Mouse (Mus musculus): Measurements from ENCODE around the gene Ephb1. TPM values are rescaled to one million over a fixed set of nuclear protein-coding genes. Genes with fewer than 3 reads are reported as not detected.

Ephb1 gene
- polyA plus RNA-seq, 1 experiment from 2014 or later = 2.3 TPM

DNA sequence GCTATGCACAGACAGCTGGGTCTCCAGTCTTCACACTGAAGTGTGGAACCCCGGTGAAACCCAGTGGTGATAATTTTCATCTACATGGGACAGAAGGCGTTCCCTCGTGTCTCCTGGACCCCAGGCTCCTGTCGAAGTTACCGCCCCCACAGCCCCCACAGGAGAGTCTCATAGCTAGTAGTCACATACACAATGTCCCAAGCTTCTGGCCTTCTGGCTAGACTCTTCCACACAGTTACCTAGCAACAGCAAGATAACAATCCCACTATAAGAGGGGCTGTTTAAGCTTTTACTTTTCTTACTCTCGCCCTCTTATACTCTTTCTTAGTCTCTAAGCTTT lies 81.1 kb downstream of the Ephb1 start:
- H3K4me1 ChIP-seq (replicated peaks) = peaks cover 1% of the 10 kb centered on the region
- H3K36me3 ChIP-seq = no peaks in the 10 kb centered on the region
- WGBS = 66% methylated on average over 6 of the region's 6 CpGs
- no peak overlapping the region for H3K9ac ChIP-seq (replicated peaks)
- no peak overlapping the region for H3K4me3 ChIP-seq (replicated peaks)
- H3K4me2 ChIP-seq = no peak overlapping the region
- ATAC-seq (ENCODE audit: insufficient number of reproducible peaks, insufficient read depth, low FRiP score, low TSS enrichment, low read depth) = no peak
- H3K27ac ChIP-seq = no peak overlapping the region
- H3K9me3 ChIP-seq = no peaks in the 10 kb centered on the region
- peaks cover 16% of the 10 kb centered on the region for H3K27me3 ChIP-seq

DNA sequence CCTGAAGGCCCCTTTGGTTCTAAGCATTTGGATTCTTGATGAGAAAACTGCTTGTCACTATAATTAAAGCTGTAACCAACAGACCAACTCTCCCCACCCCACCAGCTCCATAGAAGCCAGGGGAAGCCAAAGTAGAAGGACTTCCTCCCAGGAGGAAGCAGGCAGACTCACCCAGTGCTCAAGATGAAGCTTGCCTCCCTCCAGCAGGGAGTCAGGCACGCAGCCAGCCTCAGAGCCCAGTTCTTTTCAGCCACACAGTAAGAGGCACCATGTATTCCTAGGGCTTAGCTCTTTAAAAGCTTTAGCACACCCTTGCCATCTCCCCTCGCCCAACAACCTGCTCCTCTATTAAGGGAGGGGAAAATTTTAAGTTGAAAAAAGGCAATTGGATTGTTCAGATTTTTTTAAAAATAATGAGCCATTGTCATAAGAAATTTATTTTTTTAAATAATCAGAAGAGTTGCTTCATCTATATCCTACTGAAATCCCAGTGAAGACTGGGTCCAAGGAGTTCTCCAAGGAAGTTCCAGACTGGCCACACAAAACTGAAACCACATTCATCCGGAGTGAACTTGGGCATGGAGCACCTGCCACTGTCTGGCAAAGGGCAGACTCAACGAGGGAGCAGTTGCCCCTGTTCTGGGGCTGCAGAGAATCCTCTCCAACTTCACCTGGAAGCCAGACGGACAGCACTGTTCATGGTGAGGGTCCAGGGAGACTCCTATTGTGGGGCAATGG lies 81.6 kb downstream of the Ephb1 start:
- H3K9me3 ChIP-seq = no peaks in the 10 kb centered on the region
- peaks cover 21% of the 10 kb centered on the region for H3K27me3 ChIP-seq
- WGBS = 72% methylated on average over 5 of the region's 5 CpGs
- H3K36me3 ChIP-seq = no peaks in the 10 kb centered on the region
- H3K4me3 ChIP-seq (replicated peaks) = no peak overlapping the region
- H3K9ac ChIP-seq (replicated peaks) = no peak overlapping the region
- ATAC-seq (ENCODE audit: insufficient number of reproducible peaks, insufficient read depth, low FRiP score, low TSS enrichment, low read depth) = no peak
- H3K27ac ChIP-seq = no peak overlapping the region
- no peak overlapping the region for H3K4me2 ChIP-seq
- H3K4me1 ChIP-seq (replicated peaks) = peaks cover 7% of the 10 kb centered on the region

GRCm38 (mm10) chr9:102270496-102270895 lies 84.0 kb downstream of the Ephb1 start:
- no peak overlapping the region for H3K27ac ChIP-seq
- H3K4me2 ChIP-seq = no peak overlapping the region
- H3K9me3 ChIP-seq = no peaks in the 10 kb centered on the region
- H3K27me3 ChIP-seq = peaks cover 33% of the 10 kb centered on the region
- H3K4me1 ChIP-seq (replicated peaks) = peaks cover 17% of the 10 kb centered on the region
- no peak overlapping the region for H3K4me3 ChIP-seq (replicated peaks)
- 90% methylated on average over 5 of the region's 5 CpGs for WGBS
- H3K9ac ChIP-seq (replicated peaks) = no peak overlapping the region
- no peak for ATAC-seq (ENCODE audit: insufficient number of reproducible peaks, insufficient read depth, low FRiP score, low TSS enrichment, low read depth)
- H3K36me3 ChIP-seq = no peaks in the 10 kb centered on the region

DNA sequence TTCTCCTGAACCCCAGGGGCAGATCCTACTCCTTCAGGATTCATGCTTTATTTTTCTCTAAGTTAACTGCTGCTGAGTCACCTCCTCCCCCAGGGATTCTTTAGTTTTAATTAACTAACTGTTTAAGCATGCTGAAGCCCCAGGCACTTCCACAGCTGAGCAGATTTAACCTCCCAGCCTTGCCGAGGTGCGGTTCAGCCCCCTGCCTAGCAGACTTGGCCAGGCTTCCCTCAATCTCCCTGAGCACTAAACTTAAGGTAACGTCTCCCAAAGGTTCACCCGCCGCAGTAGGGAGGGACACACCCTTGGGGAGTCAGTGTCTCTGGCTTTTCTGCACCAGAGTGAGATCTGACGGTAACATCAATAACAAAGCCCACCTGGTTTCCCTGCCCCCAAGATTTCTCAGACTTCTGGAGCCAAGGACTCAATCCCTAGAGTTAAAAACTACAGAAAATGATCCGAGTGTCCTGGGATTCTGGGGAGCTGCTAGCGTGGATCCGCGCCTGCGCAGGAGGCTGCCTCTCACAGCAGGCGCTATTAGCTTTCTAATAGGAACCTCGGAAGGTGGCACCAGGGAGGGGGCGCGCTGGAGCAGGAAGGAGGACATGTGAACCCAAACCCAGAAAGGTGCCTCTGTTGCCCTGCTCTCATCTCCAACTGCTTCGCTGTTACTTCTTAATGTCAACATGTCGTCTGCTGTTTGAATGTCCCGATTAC lies 87.0 kb downstream of the Ephb1 start:
- Histone ChIP-seq H3K36me3 (no peaks in the 10 kb centered on the region), H3K27ac (no peak overlapping the region), H3K4me2 (peak overlapping the region; percentile 67), H3K9ac (replicated peaks) (peak overlapping the region; percentile 44; the same call in 1 of the 2 replicates), H3K27me3 (peaks cover 43% of the 10 kb centered on the region), H3K4me3 (replicated peaks) (peak overlapping the region; percentile 32), H3K9me3 (no peaks in the 10 kb centered on the region), H3K4me1 (replicated peaks) (peaks cover 20% of the 10 kb centered on the region)
- under 1% methylated on average over 18 of the region's 18 CpGs for WGBS
- no peak for ATAC-seq (ENCODE audit: insufficient number of reproducible peaks, insufficient read depth, low FRiP score, low TSS enrichment, low read depth)

- no peak for ATAC-seq (ENCODE audit: insufficient number of reproducible peaks, insufficient read depth, low FRiP score, low TSS enrichment, low read depth)
- H3K9me3 ChIP-seq = no peaks in the 10 kb centered on the region
- no peak overlapping the region for H3K27ac ChIP-seq
- H3K4me1 ChIP-seq (replicated peaks) = peaks cover 20% of the 10 kb centered on the region
- no peaks in the 10 kb centered on the region for H3K36me3 ChIP-seq
- no peak overlapping the region for H3K4me3 ChIP-seq (replicated peaks)
- 55% methylated on average over 7 of the region's 7 CpGs for WGBS
- H3K27me3 ChIP-seq = peaks cover 68% of the 10 kb centered on the region
- H3K4me2 ChIP-seq = no peak overlapping the region
- H3K9ac ChIP-seq (replicated peaks) = no peak overlapping the region
These were observed 90.7 kb downstream of the Ephb1 start for GRCm38 (mm10) chr9:102263760-102264159.

DNA sequence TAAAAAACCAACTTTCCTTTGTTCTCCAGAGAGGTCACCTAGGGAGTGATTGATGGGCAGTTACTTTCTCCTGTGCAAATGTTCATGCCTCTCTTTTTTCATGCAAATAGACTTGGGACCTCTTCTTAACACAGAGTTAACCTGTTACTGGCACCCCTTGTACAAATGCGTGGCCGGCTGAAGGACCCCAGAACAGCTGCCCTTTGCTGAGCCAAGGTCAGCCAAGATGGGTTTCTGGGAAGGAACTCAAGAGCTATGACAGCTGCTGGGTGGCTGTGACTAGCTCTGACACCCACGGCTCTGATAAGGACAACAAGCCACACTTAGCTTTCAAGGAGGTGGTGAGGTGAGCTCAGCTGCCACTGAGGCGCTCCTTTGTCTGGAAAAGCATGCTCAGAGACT lies 92.4 kb downstream of the Ephb1 start:
- peaks cover 6% of the 10 kb centered on the region for H3K4me1 ChIP-seq (replicated peaks)
- no peak overlapping the region for H3K9ac ChIP-seq (replicated peaks)
- no peak overlapping the region for H3K4me2 ChIP-seq
- ATAC-seq (ENCODE audit: insufficient number of reproducible peaks, insufficient read depth, low FRiP score, low TSS enrichment, low read depth) = no peak
- H3K4me3 ChIP-seq (replicated peaks) = no peak overlapping the region
- no peaks in the 10 kb centered on the region for H3K9me3 ChIP-seq
- 20% methylated on average over 4 of the region's 4 CpGs for WGBS
- H3K27ac ChIP-seq = no peak overlapping the region
- no peaks in the 10 kb centered on the region for H3K36me3 ChIP-seq
- H3K27me3 ChIP-seq = peaks cover 58% of the 10 kb centered on the region

DNA sequence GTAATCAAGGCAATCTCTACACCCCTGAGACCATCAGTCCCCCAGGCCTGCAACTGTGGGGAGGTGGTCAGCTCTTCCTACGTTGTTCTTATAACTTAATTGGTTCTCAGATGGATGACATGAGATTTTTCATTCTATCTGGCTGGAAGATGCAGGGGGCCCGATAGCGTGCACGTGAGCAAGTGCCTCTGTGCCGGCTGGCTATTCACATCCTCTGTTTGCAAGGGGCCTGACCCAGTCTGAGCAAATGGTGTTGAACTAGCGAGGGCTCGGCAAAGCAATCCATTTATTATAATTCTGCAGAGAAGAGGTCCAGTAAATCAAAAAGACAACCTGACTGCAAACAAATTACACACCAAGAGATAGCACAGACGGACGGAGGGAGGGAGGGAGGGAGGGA lies 93.0 kb downstream of the Ephb1 start:
- Histone ChIP-seq H3K4me2 (no peak overlapping the region), H3K4me1 (replicated peaks) (peaks cover 3% of the 10 kb centered on the region; the same call in 1 of the 2 replicates), H3K9ac (replicated peaks) (no peak overlapping the region), H3K27ac (no peak overlapping the region), H3K27me3 (peaks cover 57% of the 10 kb centered on the region), H3K4me3 (replicated peaks) (no peak overlapping the region), H3K9me3 (no peaks in the 10 kb centered on the region), H3K36me3 (no peaks in the 10 kb centered on the region)
- 12% methylated on average over 9 of the region's 9 CpGs for WGBS
- ATAC-seq (ENCODE audit: insufficient number of reproducible peaks, insufficient read depth, low FRiP score, low TSS enrichment, low read depth) = no peak

DNA sequence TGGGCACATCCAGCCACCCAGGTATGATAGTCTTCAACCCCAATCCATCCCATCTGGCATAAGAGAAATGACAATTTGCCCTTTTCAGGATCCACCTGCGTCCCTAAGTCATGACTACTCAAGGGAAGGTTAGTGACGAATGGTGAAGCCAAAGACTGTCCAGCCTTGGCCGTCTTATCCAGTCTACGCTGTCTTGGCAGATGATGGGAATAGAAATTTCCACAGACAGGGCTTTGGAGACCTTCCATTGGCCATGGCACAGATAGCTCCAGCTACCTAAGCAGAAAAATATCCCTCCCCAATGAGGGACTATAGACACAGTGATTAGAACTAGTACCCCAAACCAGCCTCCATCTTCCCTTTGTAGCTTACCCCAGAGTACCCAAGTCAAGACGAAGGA lies 98.1 kb downstream of the Ephb1 start:
- H3K27me3 ChIP-seq = peaks cover 25% of the 10 kb centered on the region
- no peaks in the 10 kb centered on the region for H3K9me3 ChIP-seq
- WGBS = 90% methylated on average over 5 of the region's 5 CpGs

GRCm38 (mm10) chr9:102255803-102256202 lies 98.7 kb downstream of the Ephb1 start:
- no peaks in the 10 kb centered on the region for H3K9me3 ChIP-seq
- no peak overlapping the region for H3K9ac ChIP-seq (replicated peaks)
- no peaks in the 10 kb centered on the region for H3K36me3 ChIP-seq
- H3K4me1 ChIP-seq (replicated peaks) = no peaks in the 10 kb centered on the region
- H3K27ac ChIP-seq = no peak overlapping the region
- H3K4me3 ChIP-seq (replicated peaks) = no peak overlapping the region
- no peak overlapping the region for H3K4me2 ChIP-seq
- peaks cover 19% of the 10 kb centered on the region for H3K27me3 ChIP-seq
- no peak for ATAC-seq (ENCODE audit: insufficient number of reproducible peaks, insufficient read depth, low FRiP score, low TSS enrichment, low read depth)
- WGBS = 87% methylated on average over 6 of the region's 6 CpGs

More for the DNA sequence above, 98.1 kb downstream of the Ephb1 start:
- ATAC-seq (ENCODE audit: insufficient number of reproducible peaks, insufficient read depth, low FRiP score, low TSS enrichment, low read depth) = no peak
- Histone ChIP-seq H3K9ac (replicated peaks) (no peak overlapping the region), H3K4me1 (replicated peaks) (no peaks in the 10 kb centered on the region), H3K4me3 (replicated peaks) (no peak overlapping the region), H3K4me2 (no peak overlapping the region), H3K27ac (no peak overlapping the region), H3K36me3 (no peaks in the 10 kb centered on the region)

- Histone ChIP-seq H3K4me1 (replicated peaks) (0 out of 2 replicates have a peak, but pooled peaks cover 3% of the 10 kb centered on the region), H3K27me3 (0 out of 2 replicates have a peak, but pooled peaks cover 6% of the 10 kb centered on the region), H3K4me3 (replicated peaks) (no peak overlapping the region), H3K9ac (replicated peaks) (no peak overlapping the region), H3K4me2 (no peak overlapping the region), H3K9me3 (no peaks in the 10 kb centered on the region), H3K27ac (no peak overlapping the region), H3K36me3 (no peaks in the 10 kb centered on the region)
- no peak for ATAC-seq (ENCODE audit: insufficient number of reproducible peaks, insufficient read depth, low FRiP score, low TSS enrichment, low read depth)
- 34% methylated on average over 9 of the region's 9 CpGs for WGBS
These were observed 105.2 kb downstream of the Ephb1 start for GRCm38 (mm10) chr9:102249124-102249816.

GRCm38 (mm10) chr9:102245551-102245950 lies 108.9 kb downstream of the Ephb1 start:
- Histone ChIP-seq H3K4me2 (no peak overlapping the region), H3K4me1 (replicated peaks) (0 out of 2 replicates have a peak, but pooled peaks cover 6% of the 10 kb centered on the region), H3K36me3 (no peaks in the 10 kb centered on the region), H3K27me3 (0 out of 2 replicates have a peak, but pooled peaks cover 6% of the 10 kb centered on the region), H3K9me3 (no peaks in the 10 kb centered on the region), H3K9ac (replicated peaks) (no peak overlapping the region), H3K4me3 (replicated peaks) (no peak overlapping the region), H3K27ac (no peak overlapping the region)
- WGBS = 68% methylated on average over 7 of the region's 7 CpGs
- no peak for ATAC-seq (ENCODE audit: insufficient number of reproducible peaks, insufficient read depth, low FRiP score, low TSS enrichment, low read depth)

All from limb, embryonic 12.5 days (tissue).